Mouse (Mus musculus) heart, adult 2 months (tissue): ENCODE data around the gene Olfr1270. TPM values are rescaled to one million over a fixed set of nuclear protein-coding genes. Genes with fewer than 3 reads are reported as not detected.

Experiments used
- DNase-seq, 2 experiments: peaks; one replicate each; pipeline ENCODE4 v3.0.0; 2021
- H3K27ac ChIP-seq: fragments of 200-600 bp; 2 replicates; pipeline ENCODE4 v1.8.1; 2022
- H3K27me3 ChIP-seq: fragments of 200-500 bp; 2 replicates; pipeline ENCODE4 v1.6.1; 2012; ENCODE audit warnings: mild to moderate bottlenecking, low read length, inconsistent platforms, mixed read lengths; ENCODE audit not compliant: control insufficient read depth, insufficient read depth
- H3K36me3 ChIP-seq: fragments of 200-500 bp; 2 replicates; pipeline ENCODE4 v1.6.1; 2012; ENCODE audit warnings: low read length, inconsistent platforms; ENCODE audit not compliant: control insufficient read depth, insufficient read depth
- H3K4me1 ChIP-seq: fragments of 200-500 bp; 2 replicates; pipeline ENCODE4 v1.6.1; 2011; ENCODE audit warnings: low read length; ENCODE audit not compliant: control insufficient read depth, insufficient read depth
- H3K4me3 ChIP-seq: fragments of 200-600 bp; 2 replicates; pipeline ENCODE4 v1.8.1; 2022
- H3K79me2 ChIP-seq: fragments of 200-500 bp; replicated peaks from 2 replicates; pipeline ENCODE4 v1.6.1; 2012; ENCODE audit warnings: mild to moderate bottlenecking, inconsistent platforms, low read length, moderate library complexity, mixed read lengths; ENCODE audit not compliant: control insufficient read depth, insufficient read depth
- H3K9ac ChIP-seq: fragments of 200-500 bp; 2 replicates; pipeline ENCODE4 v1.6.1; 2012; ENCODE audit warnings: low read depth, mild to moderate bottlenecking, control low read depth, inconsistent platforms, low read length, mixed read lengths
- CTCF ChIP-seq: fragments of 200-600 bp; IDR thresholded peaks from 2 replicates; pipeline ENCODE4 v1.8.1; 2022; ENCODE audit warnings: antibody characterized with exemption, mild to moderate bottlenecking, moderate library complexity
- EP300 ChIP-seq: fragments of 200-500 bp; IDR thresholded peaks from 2 replicates; pipeline ENCODE4 v1.6.1; 2011; ENCODE audit warnings: low read depth, low read length, control low read depth; ENCODE audit not compliant: insufficient read depth
- POLR2A ChIP-seq: fragments of 200-500 bp; IDR thresholded peaks from 2 replicates; pipeline ENCODE4 v1.6.1; 2011; ENCODE audit warnings: mild to moderate bottlenecking, low read depth, low read length, control low read depth; ENCODE audit not compliant: insufficient read depth
- WGBS: fragments of 180-500 bp; shearing (Covaris S2); methylation state at CpG from one replicate; pipeline ENCODE4 v1.1.7; 2018; 5-methylcytosine and 5-hydroxymethylcytosine counted together
- intact Hi-C: fragments of 180-260 bp; cut with DNase I; formaldehyde crosslinking; loops from one replicate; pipeline ENCODE4 v1.15.1; 2025
- polyA plus RNA-seq: library from polyadenylated mRNA; depleted of rRNA; stranded (reverse); fragments of >200 nt; gene quantifications from 2 replicates; pipeline ENCODE4 v1.2.3, GENCODE M21; 2012; rRNA removed
- total RNA-seq, 2 experiments: library from RNA; stranded (reverse); gene quantifications; 2 replicates each; pipeline ENCODE4 v1.2.3; 2021

Gene Olfr1270
- total and polyA plus RNA-seq, 3 experiments, result not detected

GRCm38 (mm10) chr2:90142196-90142595 lies 10.7 kb downstream of the Olfr1270 start, which contains the start of gene Olfr32:
Olfr32 (minus strand) TSS chr2:90142296.
- no peak for DNase-seq
- H3K9ac ChIP-seq, result no peak within 1 kb of the TSS
- H3K4me3 ChIP-seq, result no peak within 1 kb of the TSS
- no peak for TF ChIP-seq CTCF
- no peak for TF ChIP-seq EP300
- TF ChIP-seq POLR2A, result no peak
- H3K27me3 ChIP-seq, result no peaks in the 10 kb centered on the region
- intact Hi-C loops, result no loop called here
- H3K27ac ChIP-seq, result no peak within 1 kb of the TSS
- H3K36me3 ChIP-seq, result no peaks in the 10 kb centered on the region
- no peaks in the 10 kb centered on the region for H3K79me2 ChIP-seq
- no peaks in the 10 kb centered on the region for H3K4me1 ChIP-seq

- H3K79me2 ChIP-seq, result no peaks in the 10 kb centered on the region
- H3K27ac ChIP-seq, result no peak within 1 kb of the TSS
- intact Hi-C loops, result no loop called here
- H3K9ac ChIP-seq, result no peak within 1 kb of the TSS
- TF ChIP-seq POLR2A, result no peak
- no peak for TF ChIP-seq CTCF
- no peak for TF ChIP-seq EP300
- H3K36me3 ChIP-seq, result no peaks in the 10 kb centered on the region
- no peak within 1 kb of the TSS for H3K4me3 ChIP-seq
- H3K27me3 ChIP-seq, result no peaks in the 10 kb centered on the region
- H3K4me1 ChIP-seq, result no peaks in the 10 kb centered on the region
- DNase-seq, result no peak
- WGBS, result 87% methylated on average over 1 of the region's 1 CpGs
These were observed 31.6 kb downstream of the Olfr1270 start, which contains the start of gene Olfr1269 for GRCm38 (mm10) chr2:90121312-90121711. Olfr1269 (minus strand) TSS chr2:90121412.

Other genes with a start within 250 kb of the Olfr1270 start
- gene Olfr1258, start 225.8 kb downstream of the Olfr1270 start, total RNA-seq, result not detected
- not detected in 2 replicates for gene Olfr1258, start 225.8 kb downstream of the Olfr1270 start, polyA plus RNA-seq
- not detected for gene Olfr1259, start 204.4 kb downstream of the Olfr1270 start, total RNA-seq
- gene Olfr1259, start 204.4 kb downstream of the Olfr1270 start, polyA plus RNA-seq, result not detected in 2 replicates
- gene Olfr1260, start 178.8 kb downstream of the Olfr1270 start, total RNA-seq, result not detected
- gene Olfr1260, start 178.8 kb downstream of the Olfr1270 start, polyA plus RNA-seq, result not detected in 2 replicates
- gene Olfr1261, start 161.9 kb downstream of the Olfr1270 start, total RNA-seq, result not detected
- gene Olfr1261, start 161.9 kb downstream of the Olfr1270 start, polyA plus RNA-seq, result not detected in 2 replicates
- not detected for gene Olfr1262, start 152.9 kb downstream of the Olfr1270 start, total RNA-seq
- gene Olfr1262, start 152.9 kb downstream of the Olfr1270 start, polyA plus RNA-seq, result not detected in 2 replicates
- not detected for gene Olfr1263, start 141.0 kb downstream of the Olfr1270 start, total RNA-seq
- gene Olfr1263, start 141.0 kb downstream of the Olfr1270 start, polyA plus RNA-seq, result not detected in 2 replicates
- gene Olfr1264, start 127.5 kb downstream of the Olfr1270 start, total RNA-seq, result not detected
- gene Olfr1264, start 127.5 kb downstream of the Olfr1270 start, polyA plus RNA-seq, result not detected in 2 replicates
- not detected for gene Olfr1265, start 117.8 kb downstream of the Olfr1270 start, total RNA-seq
- not detected in 2 replicates for gene Olfr1265, start 117.8 kb downstream of the Olfr1270 start, polyA plus RNA-seq
- not detected for gene Olfr140, start 89.5 kb downstream of the Olfr1270 start, total RNA-seq
- gene Olfr140, start 89.5 kb downstream of the Olfr1270 start, polyA plus RNA-seq, result not detected in 2 replicates
- gene Olfr1269, start 31.7 kb downstream of the Olfr1270 start, total RNA-seq, result not detected
- gene Olfr1269, start 31.7 kb downstream of the Olfr1270 start, polyA plus RNA-seq, result not detected in 2 replicates
- gene Olfr32, start 10.8 kb downstream of the Olfr1270 start, total RNA-seq, result not detected
- not detected in 2 replicates for gene Olfr32, start 10.8 kb downstream of the Olfr1270 start, polyA plus RNA-seq
- gene Olfr1506, start 71.4 kb upstream of the Olfr1270 start, total RNA-seq, result not detected
- not detected in 2 replicates for gene Olfr1506, start 71.4 kb upstream of the Olfr1270 start, polyA plus RNA-seq
- gene Olfr142, start 104.5 kb upstream of the Olfr1270 start, total RNA-seq, result not detected
- not detected in 2 replicates for gene Olfr142, start 104.5 kb upstream of the Olfr1270 start, polyA plus RNA-seq
- not detected for gene Olfr1271, start 117.9 kb upstream of the Olfr1270 start, total RNA-seq
- not detected in 2 replicates for gene Olfr1271, start 117.9 kb upstream of the Olfr1270 start, polyA plus RNA-seq
- not detected for gene Olfr1272, start 139.8 kb upstream of the Olfr1270 start, total RNA-seq
- not detected in 2 replicates for gene Olfr1272, start 139.8 kb upstream of the Olfr1270 start, polyA plus RNA-seq
- under 1 TPM in 1 of 2 experiments, not detected in 1; 0.16 TPM for gene Gm13769, start 169.1 kb upstream of the Olfr1270 start, total RNA-seq
- gene Gm13769, start 169.1 kb upstream of the Olfr1270 start, polyA plus RNA-seq, result not detected in 2 replicates
- not detected for gene Olfr1274-ps, start 245.6 kb upstream of the Olfr1270 start, total RNA-seq
- not detected in 2 replicates for gene Olfr1274-ps, start 245.6 kb upstream of the Olfr1270 start, polyA plus RNA-seq